Mouse (Mus musculus): Measurements from ENCODE around the gene Phc2.

GRCm38 (mm10) chr4:128681126-128681525 lies 26.6 kb downstream of the Phc2 start:
- no peak for TF ChIP-seq CTCF (IDR thresholded peaks at IDR 0.05; ENCODE audit: low read depth, low read length)
- TF ChIP-seq POLR2A (IDR thresholded peaks at IDR 0.05; ENCODE audit: borderline replicate concordance, low read depth, low read length): no peak
